Mouse (Mus musculus) olfactory bulb, adult 2 months (tissue): Measurements from ENCODE around the gene Rfk. TPM values are rescaled to one million over a fixed set of nuclear protein-coding genes. Genes with fewer than 3 reads are reported as not detected.
A peak's percentile ranks its signal among the peaks of the same experiment; 100 is the strongest.

Experiments used
- H3K27ac ChIP-seq: fragments of 200-500 bp; 2 replicates; pipeline ENCODE4 v1.5.1; 2012; ENCODE audit warnings: low read depth, low read length; ENCODE audit not compliant: insufficient read depth
- H3K4me1 ChIP-seq: fragments of 200-500 bp; 2 replicates; pipeline ENCODE4 v1.6.1; 2012; ENCODE audit warnings: low read length; ENCODE audit not compliant: control insufficient read depth, insufficient read depth
- H3K4me3 ChIP-seq: fragments of 200-500 bp; 2 replicates; pipeline ENCODE4 v1.5.1; 2012; ENCODE audit warnings: mild to moderate bottlenecking, low read depth, low read length, moderate library complexity; ENCODE audit not compliant: insufficient read depth
- CTCF ChIP-seq: fragments of 200-500 bp; IDR thresholded peaks from 2 replicates; pipeline ENCODE4 v1.5.1; 2012; ENCODE audit warnings: low read depth, mild to moderate bottlenecking, low read length, moderate library complexity; ENCODE audit not compliant: insufficient read depth
- POLR2A ChIP-seq: fragments of 200-500 bp; IDR thresholded peaks from 2 replicates; pipeline ENCODE4 v1.6.1; 2012; ENCODE audit warnings: mild to moderate bottlenecking, low read depth, low read length, moderate library complexity; ENCODE audit not compliant: insufficient read depth
- WGBS: fragments of 180-500 bp; shearing (Covaris S2); methylation state at CpG from one replicate; pipeline ENCODE4 v1.1.7; 2018; 5-methylcytosine and 5-hydroxymethylcytosine counted together
- polyA plus RNA-seq: library from polyadenylated mRNA; stranded (reverse); fragments of >200 nt; gene quantifications from 2 replicates; pipeline ENCODE4 v1.2.4, GENCODE M21; 2012; ENCODE audit warnings: low replicate concordance; ENCODE audit not compliant: missing spikeins, insufficient read depth, insufficient read length

The Rfk gene
- polyA plus RNA-seq, result not detected in 2 replicates

- TF ChIP-seq CTCF (no peak), POLR2A (peak; percentile 83; the same call in 1 of the 2 replicates)
- WGBS, result under 1% methylated on average over 83 of the region's 83 CpGs
- H3K4me3 ChIP-seq, result peak within 1 kb of the TSS; percentile 67
- 0 out of 2 replicates have a peak, but pooled peaks cover 2% of the 10 kb centered on the region for H3K4me1 ChIP-seq
- peak within 1 kb of the TSS; percentile 1; the same call in 1 of the 2 replicates for H3K27ac ChIP-seq
Measured at GRCm38 (mm10) chr19:17393841-17394591, at the start of gene Rfk. TSS of gene Rfk (plus strand) at chr19:17394043.

DNA sequence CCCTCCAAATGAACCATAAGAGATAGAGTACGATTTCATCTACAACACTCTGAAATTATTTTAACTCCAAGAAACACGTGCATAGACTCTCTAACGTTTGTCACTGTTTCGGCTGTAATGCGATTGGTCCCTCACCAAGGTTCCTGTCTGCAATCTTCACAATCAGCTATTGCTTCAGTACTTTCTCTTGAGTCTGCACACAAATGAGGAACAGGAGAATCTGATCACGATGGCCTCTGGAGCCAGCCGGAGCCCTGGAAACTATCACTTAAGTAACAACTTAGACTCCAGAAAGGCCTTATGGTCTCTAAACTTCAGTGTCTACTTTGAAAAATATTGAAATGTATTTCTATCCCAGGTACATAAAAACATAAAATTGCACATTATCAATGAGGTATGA, 49.0 kb upstream of the Rfk start:
- WGBS, result 80% methylated on average over 7 of the region's 7 CpGs
- Histone ChIP-seq H3K27ac (no peak overlapping the region), H3K4me1 (peaks cover 4% of the 10 kb centered on the region), H3K4me3 (no peak overlapping the region)
- TF ChIP-seq POLR2A (no peak), CTCF (no peak)

DNA sequence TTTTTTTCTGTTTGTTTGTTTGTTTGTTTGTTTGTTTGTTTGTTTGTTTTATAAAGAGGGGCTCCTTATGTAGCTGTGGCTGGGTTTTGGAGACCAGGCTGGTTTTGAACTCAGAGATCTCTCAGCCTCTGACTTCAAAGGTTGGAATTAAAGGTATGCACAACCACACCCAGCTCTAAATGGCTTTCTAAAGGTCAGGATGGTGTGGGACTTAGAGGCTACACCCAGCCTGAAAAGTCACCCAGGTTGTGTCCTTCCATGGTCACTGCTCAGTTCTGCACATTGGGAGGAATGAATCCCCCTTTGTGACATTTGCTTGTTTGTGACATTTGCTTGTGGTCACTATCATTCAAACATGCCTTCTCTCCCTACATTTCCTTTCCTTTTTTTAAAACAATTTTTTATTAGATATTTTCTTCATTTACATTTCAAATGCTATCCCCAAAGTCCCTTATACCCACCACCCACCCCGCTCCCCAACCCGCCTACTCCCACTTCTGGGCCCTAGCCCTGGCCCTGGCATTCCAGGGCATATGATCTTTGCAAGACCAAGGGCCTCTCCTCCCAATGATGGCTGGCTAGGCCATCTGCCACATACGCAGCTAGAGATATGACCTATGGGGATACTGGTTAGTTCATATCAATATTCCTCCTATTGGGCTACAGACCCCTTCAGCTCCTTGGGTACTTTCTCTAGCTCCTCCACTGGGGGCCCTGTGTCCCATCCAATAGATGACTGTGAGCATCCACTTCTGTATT, 46.9 kb upstream of the Rfk start:
- Histone ChIP-seq H3K4me3 (no peak overlapping the region), H3K4me1 (peaks cover 8% of the 10 kb centered on the region), H3K27ac (peak overlapping the region; percentile 85)
- TF ChIP-seq CTCF (no peak), POLR2A (no peak)
- WGBS, result 98% methylated on average over 3 of the region's 3 CpGs

DNA sequence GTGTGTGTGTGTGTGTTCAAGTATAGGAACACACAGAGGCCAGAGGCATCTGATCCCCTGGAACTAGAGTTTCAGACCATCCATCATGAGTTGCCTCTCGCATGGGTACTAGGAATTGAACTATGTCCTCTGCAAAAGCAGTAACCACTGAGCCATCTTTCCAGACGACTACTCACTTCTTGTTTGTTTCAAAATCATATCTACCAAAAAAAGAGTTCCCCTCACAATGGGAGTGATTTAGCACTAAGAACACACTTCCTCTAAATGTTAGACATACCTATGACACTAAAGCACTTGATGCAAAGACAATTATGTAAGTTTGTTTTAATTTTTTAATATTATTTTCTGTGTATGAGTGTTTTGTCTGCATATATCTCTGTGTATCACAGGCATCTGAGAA, 46.0 kb upstream of the Rfk start:
- TF ChIP-seq CTCF (no peak), POLR2A (no peak)
- 98% methylated on average over 2 of the region's 2 CpGs for WGBS
- Histone ChIP-seq H3K4me1 (peaks cover 9% of the 10 kb centered on the region), H3K27ac (no peak overlapping the region), H3K4me3 (no peak overlapping the region)

GRCm38 (mm10) chr19:17353727-17354126, 40.1 kb upstream of the Rfk start:
- no peak overlapping the region for H3K27ac ChIP-seq
- no peak overlapping the region for H3K4me3 ChIP-seq
- WGBS, result 81% methylated on average over 8 of the region's 8 CpGs
- peaks cover 18% of the 10 kb centered on the region for H3K4me1 ChIP-seq
- TF ChIP-seq CTCF (no peak), POLR2A (no peak)

DNA sequence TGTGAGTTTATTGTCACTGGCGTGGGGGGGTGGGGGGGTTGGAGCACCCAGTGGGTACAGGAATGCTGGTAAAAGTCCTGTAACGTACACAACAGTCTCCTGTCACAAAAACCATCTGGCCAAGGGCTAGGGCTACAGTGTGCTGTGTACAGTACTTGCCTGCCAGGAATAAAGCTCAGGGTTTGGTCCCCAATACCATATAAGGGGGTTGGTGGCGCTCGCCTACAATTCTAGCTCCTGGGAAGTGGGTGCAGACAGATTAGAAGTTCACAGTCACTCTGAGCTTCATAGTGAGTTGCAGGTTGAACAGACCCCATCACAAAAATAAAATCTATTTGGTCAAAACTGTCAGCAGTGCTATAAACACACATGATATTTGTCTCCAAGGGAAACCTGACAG, 39.5 kb upstream of the Rfk start:
- 62% methylated on average over 4 of the region's 4 CpGs for WGBS
- Histone ChIP-seq H3K27ac (no peak overlapping the region), H3K4me1 (peaks cover 21% of the 10 kb centered on the region), H3K4me3 (no peak overlapping the region)
- TF ChIP-seq CTCF, result no peak
- no peak for TF ChIP-seq POLR2A

GRCm38 (mm10) chr19:17354797-17355196, 39.0 kb upstream of the Rfk start:
- 45% methylated on average over 4 of the region's 4 CpGs for WGBS
- Histone ChIP-seq H3K4me3 (peak overlapping the region; percentile 24), H3K4me1 (peaks cover 22% of the 10 kb centered on the region), H3K27ac (peak overlapping the region; percentile 88)
- TF ChIP-seq POLR2A (no peak), CTCF (no peak)

DNA sequence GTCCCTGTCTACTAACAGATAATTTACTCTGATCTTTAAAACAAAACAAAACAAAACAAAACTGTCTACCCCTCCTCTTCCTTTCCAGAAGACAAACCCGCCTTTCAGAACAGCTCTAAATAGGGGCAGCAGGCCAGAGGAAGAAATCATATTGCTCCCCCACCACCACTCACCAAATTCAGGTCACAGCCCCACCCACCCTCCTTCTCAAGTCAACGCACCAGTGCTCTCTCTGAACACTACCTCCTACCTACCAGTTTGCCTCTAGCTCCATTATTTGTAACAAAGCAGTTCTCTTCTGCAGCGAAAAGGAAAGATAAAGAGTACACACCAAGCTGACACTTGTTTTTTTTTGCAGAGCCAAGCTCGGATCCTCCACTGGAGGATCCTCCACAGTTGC, 38.5 kb upstream of the Rfk start:
- Histone ChIP-seq H3K27ac (peak overlapping the region; percentile 88), H3K4me3 (peak overlapping the region; percentile 96), H3K4me1 (peaks cover 19% of the 10 kb centered on the region)
- WGBS, result 35% methylated on average over 4 of the region's 4 CpGs
- TF ChIP-seq POLR2A, result no peak
- TF ChIP-seq CTCF, result no peak
